Mouse (Mus musculus): ENCODE data around the gene Apol6.
"Not testable (repeated sequence)": the region's sequence is repeated elsewhere in the genome, so short reads cannot be mapped to it uniquely, and the experiment has no call there.

Gene Apol6

GRCm38 (mm10) chr15:77034526-77034925 lies 10.0 kb upstream of the Apol6 start:
- peak; percentile 90 for DNase-seq

GRCm38 (mm10) chr15:77035643-77036042 lies 8.9 kb upstream of the Apol6 start:
- no peak for DNase-seq

- peak; percentile 66 for DNase-seq
These were observed 8.1 kb upstream of the Apol6 start for GRCm38 (mm10) chr15:77036320-77036988.

GRCm38 (mm10) chr15:77036989-77037277 lies 7.6 kb upstream of the Apol6 start:
- no peak for DNase-seq

- DNase-seq, result no peak
These were observed 7.0 kb upstream of the Apol6 start for GRCm38 (mm10) chr15:77037278-77038161.

GRCm38 (mm10) chr15:77039211-77039700 lies 5.3 kb upstream of the Apol6 start:
- no peak for DNase-seq

- DNase-seq, result no peak
These were observed 3.7 kb upstream of the Apol6 start for GRCm38 (mm10) chr15:77040784-77041183.

- no peak for DNase-seq
These were observed 1.1 kb downstream of the Apol6 start for GRCm38 (mm10) chr15:77045609-77046008.

GRCm38 (mm10) chr15:77050570-77050969 lies 6.0 kb downstream of the Apol6 start, which contains the start of gene Mb:
Gene Mb (minus strand): TSS chr15:77050670.
- no peak for DNase-seq

GRCm38 (mm10) chr15:77052176-77052575 lies 7.6 kb downstream of the Apol6 start:
- DNase-seq, result no peak

- no peak for DNase-seq
These were observed 8.5 kb downstream of the Apol6 start for GRCm38 (mm10) chr15:77053021-77053420.

- DNase-seq, result no peak
These were observed 10.2 kb downstream of the Apol6 start for GRCm38 (mm10) chr15:77054611-77055175.

- DNase-seq, result no peak
These were observed 11.7 kb downstream of the Apol6 start for GRCm38 (mm10) chr15:77056001-77056790.

GRCm38 (mm10) chr15:77056791-77057051 lies 12.2 kb downstream of the Apol6 start:
- no peak for DNase-seq

GRCm38 (mm10) chr15:77058566-77058965 lies 14.0 kb downstream of the Apol6 start:
- no peak for DNase-seq

- not testable (repeated sequence) for DNase-seq
These were observed 14.9 kb downstream of the Apol6 start for GRCm38 (mm10) chr15:77059416-77059815.

GRCm38 (mm10) chr15:77062746-77063145 lies 18.2 kb downstream of the Apol6 start:
- no peak for DNase-seq

GRCm38 (mm10) chr15:77065259-77065852 lies 20.8 kb downstream of the Apol6 start:
- DNase-seq, result no peak

GRCm38 (mm10) chr15:77066233-77066632 lies 21.7 kb downstream of the Apol6 start:
- DNase-seq, result no peak

- no peak for DNase-seq
These were observed 23.9 kb downstream of the Apol6 start for GRCm38 (mm10) chr15:77068439-77068861.

GRCm38 (mm10) chr15:77069019-77069418 lies 24.5 kb downstream of the Apol6 start:
- DNase-seq, result no peak

GRCm38 (mm10) chr15:77070745-77071268 lies 26.3 kb downstream of the Apol6 start:
- DNase-seq, result no peak

All from cerebellum, adult 9-11 months (tissue).